Mouse (Mus musculus) adrenal gland, postnatal 14 days (tissue): ENCODE data around the gene Nepro. TPM values are rescaled to one million over a fixed set of nuclear protein-coding genes. Genes with fewer than 3 reads are reported as not detected.
A peak's percentile ranks its signal among the peaks of the same experiment; 100 is the strongest.

Experiments
- DNase-seq: peaks from one replicate; pipeline ENCODE4 v3.0.0; 2021; ENCODE audit warnings: mixed read lengths
- total RNA-seq: library from RNA; stranded (reverse); gene quantifications from 2 replicates; pipeline ENCODE4 v1.2.3, GENCODE M21; 2021

The Nepro gene
- total RNA-seq, 1 experiment from 2014 or later: 9.2 TPM

DNA sequence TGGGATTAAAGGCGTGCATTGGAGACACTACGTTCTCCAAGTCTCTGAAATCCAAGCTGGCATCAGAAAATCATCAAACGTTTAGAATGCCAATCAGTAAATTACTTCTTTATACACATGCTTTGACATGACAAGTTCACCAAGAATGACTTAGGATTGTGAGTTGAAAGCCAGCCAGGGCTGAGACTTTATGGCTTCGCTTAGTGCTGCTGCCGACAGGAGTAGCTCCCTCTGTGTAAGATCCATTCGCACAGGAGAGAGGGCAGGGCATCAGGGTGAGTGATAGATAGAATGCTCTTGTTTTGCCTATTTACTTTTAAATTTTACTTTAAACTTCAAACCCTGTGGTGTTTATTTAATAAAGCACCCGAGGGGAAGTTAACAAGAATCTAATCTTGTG, 43.4 kb downstream of the Nepro start:
- no peak for DNase-seq

DNA sequence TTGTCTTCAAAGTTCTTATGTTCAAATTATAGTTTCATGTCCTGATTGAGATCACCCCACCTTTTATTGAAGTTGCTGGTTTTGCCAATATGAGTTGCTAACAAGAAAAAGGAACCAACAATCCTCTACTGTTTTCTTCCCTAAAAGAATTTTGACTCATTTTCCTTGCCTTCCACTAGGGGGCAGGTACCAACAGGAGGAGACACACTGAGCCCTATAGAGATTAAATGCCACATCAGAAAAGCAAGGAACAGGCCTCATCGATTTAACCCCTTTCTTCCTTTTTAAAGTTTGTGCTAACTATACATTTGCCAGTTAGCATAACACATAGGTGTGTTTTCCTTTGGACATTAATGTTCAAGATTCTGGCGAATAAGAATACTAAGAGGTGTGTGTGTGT, 43.9 kb downstream of the Nepro start:
- no peak for DNase-seq

DNA sequence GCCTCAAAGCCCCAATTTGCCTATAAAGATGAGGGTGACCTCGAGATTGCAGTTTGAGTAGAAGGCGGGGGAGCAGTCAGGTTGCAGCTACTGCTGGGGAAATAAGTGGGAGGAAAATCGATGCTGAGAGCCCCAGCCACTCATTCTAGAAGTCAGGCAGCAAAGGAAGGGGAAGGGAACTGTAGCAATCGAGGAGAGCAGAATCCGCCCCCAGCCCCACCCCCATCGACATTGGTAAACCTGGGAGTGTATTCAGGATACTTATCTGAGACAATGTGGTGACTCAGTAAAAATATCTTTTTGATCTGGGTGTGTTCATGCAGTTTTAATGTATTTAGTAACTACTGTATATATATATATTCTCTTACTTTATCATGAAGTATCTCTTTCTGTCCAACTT, 48.5 kb downstream of the Nepro start:
- DNase-seq: no peak

DNA sequence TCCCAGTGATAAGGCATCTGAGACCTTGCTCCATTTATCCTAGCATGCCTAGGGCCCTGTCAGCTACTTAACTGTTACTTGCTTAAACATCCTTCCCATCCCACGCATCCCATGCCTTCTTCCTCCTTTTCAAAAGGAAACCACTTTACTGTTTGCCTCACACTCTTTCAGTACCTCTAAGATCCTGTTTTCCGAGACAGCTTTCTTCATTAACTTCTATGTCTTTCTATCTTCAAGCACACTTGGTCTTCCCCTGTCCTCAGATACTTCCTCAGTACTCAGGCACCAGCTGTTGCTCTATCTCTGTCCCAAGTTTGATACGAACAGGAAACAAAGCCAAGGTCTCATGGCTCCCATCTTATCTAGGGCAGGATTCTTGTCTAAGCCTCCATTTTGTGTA, 49.6 kb downstream of the Nepro start:
- no peak for DNase-seq

DNA sequence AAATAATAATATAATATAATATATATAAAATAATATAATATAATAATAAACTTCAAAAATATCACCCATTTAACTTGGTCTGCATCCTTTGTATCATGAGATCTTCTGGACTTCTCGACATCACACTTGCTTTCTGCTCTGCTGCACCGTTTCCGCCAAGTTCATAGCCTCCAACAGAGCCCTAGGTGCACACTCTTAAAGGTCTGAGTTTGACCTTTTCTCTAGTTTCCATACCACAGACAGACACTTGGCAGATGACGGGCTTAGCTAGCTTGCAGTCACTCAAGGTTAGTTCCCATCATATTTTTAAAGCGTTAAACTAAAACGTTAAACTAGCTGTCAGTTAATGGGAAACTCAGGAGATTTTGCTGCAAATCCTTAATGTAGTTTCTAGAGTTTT, 50.1 kb downstream of the Nepro start:
- DNase-seq: no peak

DNA sequence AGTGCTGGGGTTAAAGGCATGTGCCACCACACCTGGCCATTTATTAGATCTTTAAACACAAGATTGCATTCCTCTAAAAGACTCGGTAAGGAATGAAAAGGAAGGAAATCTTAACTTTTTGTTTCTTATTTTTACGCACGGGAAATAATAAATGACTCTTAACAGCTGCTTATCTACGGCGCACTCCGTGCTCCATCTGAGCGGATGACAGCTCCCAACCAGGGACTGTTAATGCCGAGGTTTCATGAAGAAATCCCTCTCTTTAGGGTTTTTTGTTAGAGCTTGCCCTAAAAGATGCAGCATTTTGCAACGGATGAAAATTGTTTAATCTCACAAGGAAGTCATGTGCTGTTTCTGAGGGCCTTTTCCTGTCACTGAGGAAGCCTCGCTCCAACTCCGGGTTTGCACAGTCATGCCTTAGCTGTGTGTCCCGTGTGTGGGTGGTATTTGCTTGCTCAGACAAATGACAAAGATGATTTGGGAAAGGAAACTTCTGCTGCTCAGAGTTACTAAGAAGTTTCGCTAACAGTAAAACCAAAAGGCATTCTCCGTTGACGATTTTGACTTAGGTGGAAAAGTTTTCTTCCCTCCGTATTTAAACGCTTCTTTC, 54.5 kb downstream of the Nepro start:
- DNase-seq: peak; percentile 21

- DNase-seq: no peak
Measured at GRCm38 (mm10) chr16:44779494-44779893, 55.4 kb downstream of the Nepro start.

DNA sequence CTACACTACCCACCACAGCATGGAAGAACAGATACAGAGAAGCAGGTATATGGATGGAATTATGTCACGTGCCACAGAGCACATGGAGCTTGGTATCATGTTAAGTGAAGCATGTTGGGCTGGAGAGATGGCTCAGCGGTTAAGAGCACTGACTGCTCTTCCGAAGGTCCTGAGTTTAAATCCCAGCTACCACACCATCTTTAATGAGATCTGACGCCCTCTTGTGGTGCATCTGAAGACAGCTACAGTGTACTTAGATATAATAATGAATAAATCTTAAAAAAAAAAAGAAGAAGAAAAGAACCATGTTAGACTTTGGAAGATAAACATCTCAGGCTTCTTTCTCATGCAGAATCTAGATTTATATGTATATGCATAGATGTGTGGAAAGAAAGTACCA, 56.6 kb downstream of the Nepro start:
- DNase-seq: no peak

Other genes starting within 250 kb of the Nepro start
- 43.0 and 46.3 TPM in 2 replicates for gene Boc, start 165.4 kb upstream of the Nepro start, total RNA-seq
- 19.0 and 20.1 TPM in 2 replicates for gene Gtpbp8, start 22.1 kb downstream of the Nepro start, total RNA-seq
- 0.59 and 1.4 TPM in 2 replicates for gene Cd200r1, start 41.4 kb downstream of the Nepro start, total RNA-seq
- not detected in 2 replicates for gene Cd200r4, start 87.4 kb downstream of the Nepro start, total RNA-seq
- gene Cd200r2, start 142.8 kb downstream of the Nepro start, total RNA-seq: not detected in 2 replicates
- 0.19 TPM in 2 replicates for gene Cd200r3, start 219.4 kb downstream of the Nepro start, total RNA-seq